Mouse (Mus musculus) heart, adult 2 months (tissue): ENCODE results near the gene Gsdma. TPM values are rescaled to one million over a fixed set of nuclear protein-coding genes. Genes with fewer than 3 reads are reported as not detected.
"Not testable (repeated sequence)": the region's sequence is repeated elsewhere in the genome, so short reads cannot be mapped to it uniquely, and the experiment has no call there.

ENCODE experiments used
- DNase-seq, 2 experiments: peaks; one replicate each; pipeline ENCODE4 v3.0.0; 2021
- H3K27ac ChIP-seq: fragments of 200-600 bp; 2 replicates; pipeline ENCODE4 v1.8.1; 2022
- H3K27me3 ChIP-seq: fragments of 200-500 bp; 2 replicates; pipeline ENCODE4 v1.6.1; 2012; ENCODE audit warnings: mild to moderate bottlenecking, low read length, inconsistent platforms, mixed read lengths; ENCODE audit not compliant: control insufficient read depth, insufficient read depth
- H3K36me3 ChIP-seq: fragments of 200-500 bp; 2 replicates; pipeline ENCODE4 v1.6.1; 2012; ENCODE audit warnings: low read length, inconsistent platforms; ENCODE audit not compliant: control insufficient read depth, insufficient read depth
- H3K4me1 ChIP-seq: fragments of 200-500 bp; 2 replicates; pipeline ENCODE4 v1.6.1; 2011; ENCODE audit warnings: low read length; ENCODE audit not compliant: control insufficient read depth, insufficient read depth
- H3K4me3 ChIP-seq: fragments of 200-600 bp; 2 replicates; pipeline ENCODE4 v1.8.1; 2022
- H3K79me2 ChIP-seq: fragments of 200-500 bp; replicated peaks from 2 replicates; pipeline ENCODE4 v1.6.1; 2012; ENCODE audit warnings: mild to moderate bottlenecking, inconsistent platforms, low read length, moderate library complexity, mixed read lengths; ENCODE audit not compliant: control insufficient read depth, insufficient read depth
- H3K9ac ChIP-seq: fragments of 200-500 bp; 2 replicates; pipeline ENCODE4 v1.6.1; 2012; ENCODE audit warnings: low read depth, mild to moderate bottlenecking, control low read depth, inconsistent platforms, low read length, mixed read lengths
- CTCF ChIP-seq: fragments of 200-600 bp; IDR thresholded peaks from 2 replicates; pipeline ENCODE4 v1.8.1; 2022; ENCODE audit warnings: antibody characterized with exemption, mild to moderate bottlenecking, moderate library complexity
- EP300 ChIP-seq: fragments of 200-500 bp; IDR thresholded peaks from 2 replicates; pipeline ENCODE4 v1.6.1; 2011; ENCODE audit warnings: low read depth, low read length, control low read depth; ENCODE audit not compliant: insufficient read depth
- POLR2A ChIP-seq: fragments of 200-500 bp; IDR thresholded peaks from 2 replicates; pipeline ENCODE4 v1.6.1; 2011; ENCODE audit warnings: mild to moderate bottlenecking, low read depth, low read length, control low read depth; ENCODE audit not compliant: insufficient read depth
- WGBS: fragments of 180-500 bp; shearing (Covaris S2); methylation state at CpG from one replicate; pipeline ENCODE4 v1.1.7; 2018; 5-methylcytosine and 5-hydroxymethylcytosine counted together
- intact Hi-C: fragments of 180-260 bp; cut with DNase I; formaldehyde crosslinking; loops from one replicate; pipeline ENCODE4 v1.15.1; 2025
- polyA plus RNA-seq: library from polyadenylated mRNA; depleted of rRNA; stranded (reverse); fragments of >200 nt; gene quantifications from 2 replicates; pipeline ENCODE4 v1.2.3, GENCODE M21; 2012
- total RNA-seq, 2 experiments: library from RNA; stranded (reverse); gene quantifications; 2 replicates each; pipeline ENCODE4 v1.2.3; 2021

Gsdma gene
- total and polyA plus RNA-seq, 3 experiments, result 0.04 TPM; not detected in 2

GRCm38 (mm10) chr11:98630646-98631045 is 33.5 kb upstream of the Gsdma start:
- Histone ChIP-seq H3K27ac (no peak overlapping the region), H3K79me2 (no peaks in the 10 kb centered on the region), H3K27me3 (no peaks in the 10 kb centered on the region), H3K4me3 (no peak overlapping the region), H3K9ac (no peak overlapping the region), H3K36me3 (no peaks in the 10 kb centered on the region), H3K4me1 (no peaks in the 10 kb centered on the region)
- no peak for TF ChIP-seq POLR2A
- no peak for TF ChIP-seq EP300
- no peak for TF ChIP-seq CTCF
- intact Hi-C loops, result no loop called here
- DNase-seq, result no peak
- WGBS, result 80% methylated on average over 5 of the region's 5 CpGs

- intact Hi-C loops, result loop anchor here (1.0 kb wide), 1 partner anchor 20 kb away; no protein-coding TSS in a partner anchor
- not testable (repeated sequence) for H3K9ac ChIP-seq, DNase-seq, H3K79me2 ChIP-seq, H3K4me1 ChIP-seq, H3K27ac ChIP-seq, H3K27me3 ChIP-seq, H3K4me3 ChIP-seq, H3K36me3 ChIP-seq
- peak; percentile 44 for TF ChIP-seq CTCF
- 28% methylated on average over 10 of the region's 10 CpGs for WGBS
These were observed 28.7 kb upstream of the Gsdma start for GRCm38 (mm10) chr11:98635312-98635970.

GRCm38 (mm10) chr11:98637501-98637900 is 26.6 kb upstream of the Gsdma start:
- Histone ChIP-seq H3K9ac (no peak overlapping the region), H3K4me1 (no peaks in the 10 kb centered on the region), H3K27ac (no peak overlapping the region), H3K36me3 (no peaks in the 10 kb centered on the region), H3K27me3 (no peaks in the 10 kb centered on the region), H3K4me3 (no peak overlapping the region), H3K79me2 (no peaks in the 10 kb centered on the region)
- WGBS, result 71% methylated on average over 1 of the region's 1 CpGs
- no peak for TF ChIP-seq POLR2A
- TF ChIP-seq EP300, result no peak
- TF ChIP-seq CTCF, result no peak
- no peak for DNase-seq
- intact Hi-C loops, result no loop called here

- Histone ChIP-seq H3K4me1 (no peaks in the 10 kb centered on the region), H3K36me3 (no peaks in the 10 kb centered on the region), H3K4me3 (no peak overlapping the region), H3K9ac (no peak overlapping the region), H3K79me2 (no peaks in the 10 kb centered on the region), H3K27me3 (no peaks in the 10 kb centered on the region), H3K27ac (no peak overlapping the region)
- DNase-seq, result no peak
- TF ChIP-seq EP300 (no peak), CTCF (no peak), POLR2A (no peak)
- 46% methylated on average over 5 of the region's 5 CpGs for WGBS
- intact Hi-C loops, result no loop called here
These were observed 24.1 kb upstream of the Gsdma start for GRCm38 (mm10) chr11:98640091-98640490.

- Histone ChIP-seq H3K79me2 (no peaks in the 10 kb centered on the region), H3K36me3 (no peaks in the 10 kb centered on the region), H3K9ac (no peak overlapping the region), H3K27me3 (no peaks in the 10 kb centered on the region), H3K4me3 (no peak overlapping the region), H3K4me1 (no peaks in the 10 kb centered on the region), H3K27ac (no peak overlapping the region)
- intact Hi-C loops, result no loop called here
- WGBS, result 77% methylated on average over 3 of the region's 3 CpGs
- no peak for DNase-seq
- TF ChIP-seq EP300 (no peak), POLR2A (no peak), CTCF (no peak)
These were observed 19.4 kb upstream of the Gsdma start for GRCm38 (mm10) chr11:98644757-98645156.

GRCm38 (mm10) chr11:98645946-98646345 is 18.2 kb upstream of the Gsdma start:
- TF ChIP-seq EP300, result no peak
- no peak for TF ChIP-seq POLR2A
- TF ChIP-seq CTCF, result no peak
- no peak overlapping the region for H3K4me3 ChIP-seq
- WGBS, result 70% methylated on average over 2 of the region's 2 CpGs
- H3K4me1 ChIP-seq, result no peaks in the 10 kb centered on the region
- no peaks in the 10 kb centered on the region for H3K36me3 ChIP-seq
- intact Hi-C loops, result no loop called here
- no peak overlapping the region for H3K9ac ChIP-seq
- no peak overlapping the region for H3K27ac ChIP-seq
- no peak for DNase-seq
- H3K27me3 ChIP-seq, result no peaks in the 10 kb centered on the region
- H3K79me2 ChIP-seq, result no peaks in the 10 kb centered on the region
